Mouse (Mus musculus): Measurements from ENCODE around the gene Astn2. TPM values are rescaled to one million over a fixed set of nuclear protein-coding genes. Genes with fewer than 3 reads are reported as not detected.

The Astn2 gene
- polyA plus RNA-seq, 1 experiment from 2014 or later = 0.74 TPM

GRCm38 (mm10) chr4:66402611-66403010, 1.8 kb downstream of the Astn2 start:
- DNase-seq (ENCODE audit: low spot score) = peak; percentile 61

GRCm38 (mm10) chr4:66401186-66401681, 3.2 kb downstream of the Astn2 start:
- H3K9me3 ChIP-seq (replicated peaks; ENCODE audit: control insufficient read depth, low read length) = no peaks in the 10 kb centered on the region
- H3K36me3 ChIP-seq (replicated peaks; ENCODE audit: control insufficient read depth, insufficient read depth, low read depth, low read length) = no peaks in the 10 kb centered on the region
- no peak overlapping the region for H3K9ac ChIP-seq (replicated peaks; ENCODE audit: low read length)
- H3K4me2 ChIP-seq (ENCODE audit: low read depth, low read length) = no peak overlapping the region
- ATAC-seq (replicated peaks; ENCODE audit: insufficient number of reproducible peaks, low FRiP score, low TSS enrichment, low read depth) = no peak
- no peak overlapping the region for H3K27ac ChIP-seq (replicated peaks; ENCODE audit: low read depth, low read length)
- H3K27me3 ChIP-seq (ENCODE audit: control insufficient read depth, insufficient read depth, low read length) = peaks cover 16% of the 10 kb centered on the region
- DNase-seq (ENCODE audit: low spot score) = peak; percentile 41
- WGBS = 24% methylated on average over 8 of the region's 8 CpGs
- H3K4me3 ChIP-seq (ENCODE audit: low read depth, low read length) = no peak overlapping the region
- H3K4me1 ChIP-seq (ENCODE audit: control insufficient read depth, insufficient read depth, low read length) = no peaks in the 10 kb centered on the region; the same call in 1 of the 2 replicates

More at GRCm38 (mm10) chr4:66402611-66403010, 1.8 kb downstream of the Astn2 start:
- WGBS = under 1% methylated on average over 19 of the region's 24 CpGs
- Histone ChIP-seq H3K9ac (replicated peaks; ENCODE audit: low read length) (no peak overlapping the region), H3K4me1 (ENCODE audit: control insufficient read depth, insufficient read depth, low read length) (no peaks in the 10 kb centered on the region; the same call in 1 of the 2 replicates), H3K27ac (replicated peaks; ENCODE audit: low read depth, low read length) (no peak overlapping the region), H3K36me3 (replicated peaks; ENCODE audit: control insufficient read depth, insufficient read depth, low read depth, low read length) (no peaks in the 10 kb centered on the region), H3K27me3 (ENCODE audit: control insufficient read depth, insufficient read depth, low read length) (peaks cover 16% of the 10 kb centered on the region), H3K9me3 (replicated peaks; ENCODE audit: control insufficient read depth, low read length) (no peaks in the 10 kb centered on the region), H3K4me2 (ENCODE audit: low read depth, low read length) (peak overlapping the region; percentile 98), H3K4me3 (ENCODE audit: low read depth, low read length) (peak overlapping the region; percentile 77)
- ATAC-seq (replicated peaks; ENCODE audit: insufficient number of reproducible peaks, low FRiP score, low TSS enrichment, low read depth) = no peak

GRCm38 (mm10) chr4:66399066-66399465, 5.3 kb downstream of the Astn2 start:
- no peak overlapping the region for H3K27ac ChIP-seq (replicated peaks; ENCODE audit: low read depth, low read length)
- H3K9me3 ChIP-seq (replicated peaks; ENCODE audit: control insufficient read depth, low read length) = no peaks in the 10 kb centered on the region
- no peak overlapping the region for H3K9ac ChIP-seq (replicated peaks; ENCODE audit: low read length)
- H3K4me1 ChIP-seq (ENCODE audit: control insufficient read depth, insufficient read depth, low read length) = no peaks in the 10 kb centered on the region; the same call in 1 of the 2 replicates
- H3K36me3 ChIP-seq (replicated peaks; ENCODE audit: control insufficient read depth, insufficient read depth, low read depth, low read length) = no peaks in the 10 kb centered on the region
- peaks cover 13% of the 10 kb centered on the region for H3K27me3 ChIP-seq (ENCODE audit: control insufficient read depth, insufficient read depth, low read length)
- 46% methylated on average over 4 of the region's 4 CpGs for WGBS
- DNase-seq (ENCODE audit: low spot score) (peak; percentile 65), ATAC-seq (replicated peaks; ENCODE audit: insufficient number of reproducible peaks, low FRiP score, low TSS enrichment, low read depth) (no peak)
- no peak overlapping the region for H3K4me2 ChIP-seq (ENCODE audit: low read depth, low read length)
- H3K4me3 ChIP-seq (ENCODE audit: low read depth, low read length) = no peak overlapping the region

DNA sequence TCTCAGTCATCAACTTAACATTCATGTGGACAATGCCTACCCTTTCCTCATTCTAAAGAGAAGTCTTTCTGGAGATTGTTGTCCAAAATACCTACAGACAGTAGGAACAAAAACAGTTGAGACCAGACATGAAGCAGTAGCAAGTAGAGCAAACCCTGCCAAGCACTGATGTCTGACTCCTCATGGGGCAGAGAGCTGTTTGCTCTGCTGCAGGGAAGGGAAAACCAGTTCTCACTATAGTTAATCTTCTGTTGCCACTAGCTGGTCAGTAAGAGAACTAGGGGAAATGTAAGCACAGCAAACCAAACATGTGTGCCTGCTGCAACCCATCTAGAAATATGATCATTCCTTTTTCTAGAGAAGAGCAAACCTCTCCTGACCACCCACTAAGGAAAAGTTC, 7.2 kb downstream of the Astn2 start:
- Histone ChIP-seq H3K4me1 (ENCODE audit: control insufficient read depth, insufficient read depth, low read length) (no peaks in the 10 kb centered on the region), H3K9ac (replicated peaks; ENCODE audit: low read length) (no peak overlapping the region), H3K27ac (replicated peaks; ENCODE audit: low read depth, low read length) (no peak overlapping the region), H3K4me3 (ENCODE audit: low read depth, low read length) (no peak overlapping the region), H3K9me3 (replicated peaks; ENCODE audit: control insufficient read depth, low read length) (no peaks in the 10 kb centered on the region), H3K27me3 (ENCODE audit: control insufficient read depth, insufficient read depth, low read length) (peaks cover 6% of the 10 kb centered on the region), H3K36me3 (replicated peaks; ENCODE audit: control insufficient read depth, insufficient read depth, low read depth, low read length) (no peaks in the 10 kb centered on the region), H3K4me2 (ENCODE audit: low read depth, low read length) (no peak overlapping the region)
- DNase-seq (ENCODE audit: low spot score) (no peak), ATAC-seq (replicated peaks; ENCODE audit: insufficient number of reproducible peaks, low FRiP score, low TSS enrichment, low read depth) (no peak)

GRCm38 (mm10) chr4:66393294-66393693, 11.1 kb downstream of the Astn2 start:
- H3K9me3 ChIP-seq (replicated peaks; ENCODE audit: control insufficient read depth, low read length) = no peaks in the 10 kb centered on the region
- H3K4me2 ChIP-seq (ENCODE audit: low read depth, low read length) = no peak overlapping the region
- DNase-seq (ENCODE audit: low spot score) (no peak), ATAC-seq (replicated peaks; ENCODE audit: insufficient number of reproducible peaks, low FRiP score, low TSS enrichment, low read depth) (no peak)
- no peak overlapping the region for H3K27ac ChIP-seq (replicated peaks; ENCODE audit: low read depth, low read length)
- no peak overlapping the region for H3K4me3 ChIP-seq (ENCODE audit: low read depth, low read length)
- H3K4me1 ChIP-seq (ENCODE audit: control insufficient read depth, insufficient read depth, low read length) = no peaks in the 10 kb centered on the region
- H3K27me3 ChIP-seq (ENCODE audit: control insufficient read depth, insufficient read depth, low read length) = no peaks in the 10 kb centered on the region
- WGBS = 68% methylated on average over 4 of the region's 4 CpGs
- no peaks in the 10 kb centered on the region for H3K36me3 ChIP-seq (replicated peaks; ENCODE audit: control insufficient read depth, insufficient read depth, low read depth, low read length)
- no peak overlapping the region for H3K9ac ChIP-seq (replicated peaks; ENCODE audit: low read length)

- Histone ChIP-seq H3K9ac (replicated peaks; ENCODE audit: low read length) (no peak overlapping the region), H3K27ac (replicated peaks; ENCODE audit: low read depth, low read length) (no peak overlapping the region), H3K36me3 (replicated peaks; ENCODE audit: control insufficient read depth, insufficient read depth, low read depth, low read length) (no peaks in the 10 kb centered on the region), H3K4me2 (ENCODE audit: low read depth, low read length) (no peak overlapping the region), H3K4me3 (ENCODE audit: low read depth, low read length) (no peak overlapping the region), H3K4me1 (ENCODE audit: control insufficient read depth, insufficient read depth, low read length) (no peaks in the 10 kb centered on the region), H3K27me3 (ENCODE audit: control insufficient read depth, insufficient read depth, low read length) (no peaks in the 10 kb centered on the region), H3K9me3 (replicated peaks; ENCODE audit: control insufficient read depth, low read length) (no peaks in the 10 kb centered on the region)
- 8% methylated on average over 4 of the region's 4 CpGs for WGBS
- peak; percentile 30 for DNase-seq (ENCODE audit: low spot score)
- no peak; the same call in 1 of the 2 replicates for ATAC-seq (replicated peaks; ENCODE audit: insufficient number of reproducible peaks, low FRiP score, low TSS enrichment, low read depth)
These were observed 13.9 kb downstream of the Astn2 start for GRCm38 (mm10) chr4:66390480-66390879.

DNA sequence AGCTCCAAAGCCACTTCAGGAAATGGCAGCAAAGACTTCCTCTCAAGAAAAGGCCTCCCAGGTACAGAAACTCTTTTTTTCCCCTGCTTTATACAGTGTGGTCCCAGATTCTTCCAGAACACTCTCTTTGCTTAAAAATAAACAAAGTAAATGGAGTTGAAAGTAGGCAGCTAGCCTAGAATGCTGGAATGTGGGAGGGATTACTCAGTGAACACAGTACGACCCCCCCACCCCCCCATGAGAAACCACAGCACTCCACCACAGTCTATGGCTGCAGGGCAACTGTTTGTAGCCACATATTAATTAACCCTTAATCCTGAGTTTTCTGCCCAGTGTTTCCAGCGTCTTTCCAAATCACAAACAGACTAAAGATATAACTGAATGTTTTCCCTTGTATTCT, 25.8 kb downstream of the Astn2 start:
- no peak overlapping the region for H3K27ac ChIP-seq (replicated peaks; ENCODE audit: low read depth, low read length)
- 12% methylated on average over 2 of the region's 2 CpGs for WGBS

GRCm38 (mm10) chr4:66370557-66371071, 33.8 kb downstream of the Astn2 start:
- H3K27ac ChIP-seq (replicated peaks; ENCODE audit: low read depth, low read length) = no peak overlapping the region
- no peak for DNase-seq (ENCODE audit: low spot score)
- no peak for ATAC-seq (replicated peaks; ENCODE audit: insufficient number of reproducible peaks, low FRiP score, low TSS enrichment, low read depth)
- no peaks in the 10 kb centered on the region for H3K36me3 ChIP-seq (replicated peaks; ENCODE audit: control insufficient read depth, insufficient read depth, low read depth, low read length)
- no peak overlapping the region for H3K4me2 ChIP-seq (ENCODE audit: low read depth, low read length)
- H3K27me3 ChIP-seq (ENCODE audit: control insufficient read depth, insufficient read depth, low read length) = no peaks in the 10 kb centered on the region
- H3K9ac ChIP-seq (replicated peaks; ENCODE audit: low read length) = no peak overlapping the region
- 67% methylated on average over 3 of the region's 3 CpGs for WGBS
- no peaks in the 10 kb centered on the region for H3K9me3 ChIP-seq (replicated peaks; ENCODE audit: control insufficient read depth, low read length)
- no peak overlapping the region for H3K4me3 ChIP-seq (ENCODE audit: low read depth, low read length)
- no peaks in the 10 kb centered on the region for H3K4me1 ChIP-seq (ENCODE audit: control insufficient read depth, insufficient read depth, low read length)

More for the DNA sequence above, 25.8 kb downstream of the Astn2 start:
- Histone ChIP-seq H3K36me3 (replicated peaks; ENCODE audit: control insufficient read depth, insufficient read depth, low read depth, low read length) (no peaks in the 10 kb centered on the region), H3K4me1 (ENCODE audit: control insufficient read depth, insufficient read depth, low read length) (no peaks in the 10 kb centered on the region), H3K4me2 (ENCODE audit: low read depth, low read length) (no peak overlapping the region), H3K9ac (replicated peaks; ENCODE audit: low read length) (no peak overlapping the region), H3K4me3 (ENCODE audit: low read depth, low read length) (no peak overlapping the region), H3K9me3 (replicated peaks; ENCODE audit: control insufficient read depth, low read length) (no peaks in the 10 kb centered on the region), H3K27me3 (ENCODE audit: control insufficient read depth, insufficient read depth, low read length) (no peaks in the 10 kb centered on the region)
- ATAC-seq (replicated peaks; ENCODE audit: insufficient number of reproducible peaks, low FRiP score, low TSS enrichment, low read depth) = no peak
- DNase-seq (ENCODE audit: low spot score) = no peak
